Mouse (Mus musculus) G1E (cell line): ENCODE results near the gene Ttc39a. TPM values are rescaled to one million over a fixed set of nuclear protein-coding genes. Genes with fewer than 3 reads are reported as not detected.

Experiments
- ATAC-seq: 2 replicates; pipeline ENCODE4 v1.8.0; 2016; ENCODE audit warnings: mild to moderate bottlenecking; ENCODE audit not compliant: insufficient number of reproducible peaks, poor library complexity, low FRiP score, severe bottlenecking; ENCODE audit errors: extremely low read depth
- DNase-seq: peaks from one replicate; pipeline ENCODE4 v3.0.0; 2012; ENCODE audit warnings: low spot score
- H3K27me3 ChIP-seq: 2 replicates; pipeline ENCODE4 v1.6.1; 2012; ENCODE audit warnings: mild to moderate bottlenecking, low read length, inconsistent platforms; ENCODE audit not compliant: insufficient read depth
- H3K36me3 ChIP-seq: replicated peaks from 2 replicates; pipeline ENCODE3; 2012; ENCODE audit warnings: mild to moderate bottlenecking, inconsistent platforms
- H3K4me1 ChIP-seq: 2 replicates; pipeline ENCODE4 v1.6.1; 2012; ENCODE audit warnings: low read depth, low read length, inconsistent platforms, mixed read lengths; ENCODE audit not compliant: insufficient read depth
- H3K4me3 ChIP-seq: 2 replicates; pipeline ENCODE4 v1.5.1; 2012; ENCODE audit warnings: low read depth, mild to moderate bottlenecking, inconsistent platforms, low read length, moderate library complexity, mixed read lengths
- H3K9me3 ChIP-seq: replicated peaks from 2 replicates; pipeline ENCODE4 v1.6.1; 2012; ENCODE audit warnings: inconsistent platforms
- CTCF ChIP-seq: IDR thresholded peaks from 2 replicates; pipeline ENCODE4 v1.5.1; 2012; ENCODE audit warnings: low read depth, low read length, inconsistent platforms, mixed read lengths
- GATA1 ChIP-seq: IDR thresholded peaks from 2 replicates; pipeline ENCODE4 v1.6.1; 2012; ENCODE audit warnings: borderline replicate concordance, low read length, inconsistent platforms, mixed read lengths
- GATA2 ChIP-seq: IDR thresholded peaks from 2 replicates; pipeline ENCODE4 v1.6.1; 2012; ENCODE audit warnings: low read depth, low read length, inconsistent platforms, borderline replicate concordance
- POLR2AphosphoS5 ChIP-seq: IDR thresholded peaks from 2 replicates; pipeline ENCODE4 v1.6.1; 2012; ENCODE audit warnings: low read depth, low read length, inconsistent platforms; ENCODE audit not compliant: insufficient replicate concordance
- TAL1 ChIP-seq: conservative IDR thresholded peaks from 2 replicates; pipeline ENCODE4 v1.6.1; 2012; ENCODE audit warnings: low read depth, low read length, inconsistent platforms, mixed read lengths
- polyA plus RNA-seq: library from polyadenylated mRNA; stranded (reverse); fragments of >175 nt; gene quantifications from 2 replicates; pipeline ENCODE4 v1.2.3, GENCODE M21; 2012
- total RNA-seq, 2 experiments: library from RNA; stranded (forward) in 1 of 2; stranded (reverse) in 1 of 2; fragments of 200-1000 nt in 1 of 2; fragments of >200 nt in 1 of 2; fragmentation: Nextera tagmentation in 1 of 2; gene quantifications; 2 replicates each; pipeline ENCODE4 v1.2.3; 2014 to 2017

Ttc39a gene
- total and polyA plus RNA-seq, 3 experiments, result 28.9 to 50.2 (median 40.4) TPM

DNA sequence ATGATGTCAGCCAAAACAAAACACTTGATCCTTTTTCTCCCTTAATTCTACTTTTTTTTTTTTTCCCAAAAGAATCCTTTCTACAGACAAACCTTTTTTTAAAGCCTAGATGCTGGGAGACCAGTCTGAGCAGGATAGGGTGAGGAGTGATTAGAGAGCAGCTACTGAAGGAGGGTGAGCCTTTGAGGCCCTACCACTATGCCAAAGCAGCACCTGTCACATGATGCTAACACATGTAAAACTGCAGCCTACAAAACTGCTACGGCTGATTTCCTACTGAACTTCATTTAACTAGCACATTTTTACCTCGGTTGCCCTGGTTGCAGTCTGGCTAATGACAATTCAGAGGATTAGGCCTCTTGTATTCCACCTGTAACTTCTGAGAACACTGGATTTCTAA lies 38.5 kb downstream of the Ttc39a start:
- no peak for TF ChIP-seq POLR2AphosphoS5
- no peak for TF ChIP-seq GATA1
- no peak for TF ChIP-seq TAL1
- no peak for TF ChIP-seq GATA2
- no peak for TF ChIP-seq CTCF
- no peaks in the 10 kb centered on the region for H3K27me3 ChIP-seq
- DNase-seq, result no peak
- ATAC-seq, result peak; percentile 22; the same call in 1 of the 2 replicates
- peaks cover 78% of the 10 kb centered on the region for H3K4me1 ChIP-seq
- no peaks in the 10 kb centered on the region for H3K9me3 ChIP-seq
- H3K36me3 ChIP-seq, result peaks cover 51% of the 10 kb centered on the region
- no peak overlapping the region; the same call in 1 of the 2 replicates for H3K4me3 ChIP-seq

GRCm38 (mm10) chr4:109445397-109445796 lies 39.0 kb downstream of the Ttc39a start:
- ATAC-seq (peak; percentile 93), DNase-seq (peak; percentile 66)
- H3K9me3 ChIP-seq, result no peaks in the 10 kb centered on the region
- H3K27me3 ChIP-seq, result no peaks in the 10 kb centered on the region
- H3K4me1 ChIP-seq, result peaks cover 74% of the 10 kb centered on the region
- H3K36me3 ChIP-seq, result peaks cover 49% of the 10 kb centered on the region
- H3K4me3 ChIP-seq, result peak overlapping the region; percentile 20; the same call in 1 of the 2 replicates
- TF ChIP-seq GATA1 (no peak), POLR2AphosphoS5 (no peak), GATA2 (no peak), CTCF (no peak), TAL1 (peak; percentile 91)

- Histone ChIP-seq H3K27me3 (no peaks in the 10 kb centered on the region), H3K36me3 (peaks cover 49% of the 10 kb centered on the region), H3K9me3 (no peaks in the 10 kb centered on the region), H3K4me1 (peaks cover 74% of the 10 kb centered on the region), H3K4me3 (no peak overlapping the region)
- peak; percentile 41; the same call in 1 of the 2 replicates for ATAC-seq
- DNase-seq, result no peak
- TF ChIP-seq CTCF (no peak), POLR2AphosphoS5 (no peak), GATA1 (no peak), GATA2 (no peak), TAL1 (no peak)
These were observed 39.5 kb downstream of the Ttc39a start for GRCm38 (mm10) chr4:109445956-109446355.

DNA sequence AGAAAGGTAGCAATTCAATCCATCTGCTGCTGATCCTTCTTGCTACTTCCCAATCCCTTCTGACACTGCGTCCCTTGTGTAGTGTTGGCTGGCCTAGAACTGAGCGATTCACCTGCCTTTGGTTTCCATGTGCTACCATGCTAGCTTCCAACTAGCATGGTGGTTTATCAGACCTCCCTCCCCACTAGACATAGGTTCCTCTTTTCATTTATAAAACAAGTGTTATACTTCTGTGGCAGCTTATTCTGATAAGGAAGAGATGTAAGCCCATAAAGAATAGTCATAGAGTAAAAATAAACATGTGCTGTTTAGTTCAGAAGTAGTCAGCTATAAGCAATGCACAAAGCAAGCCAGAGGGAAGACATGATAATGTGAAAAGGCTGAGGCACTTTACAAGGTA lies 42.1 kb downstream of the Ttc39a start:
- Histone ChIP-seq H3K36me3 (peaks cover 35% of the 10 kb centered on the region), H3K4me1 (peaks cover 65% of the 10 kb centered on the region), H3K9me3 (no peaks in the 10 kb centered on the region), H3K27me3 (no peaks in the 10 kb centered on the region), H3K4me3 (no peak overlapping the region)
- ATAC-seq, result no peak
- no peak for TF ChIP-seq GATA2
- TF ChIP-seq TAL1, result no peak
- TF ChIP-seq POLR2AphosphoS5, result no peak
- TF ChIP-seq GATA1, result no peak
- TF ChIP-seq CTCF, result no peak
- no peak for DNase-seq

DNA sequence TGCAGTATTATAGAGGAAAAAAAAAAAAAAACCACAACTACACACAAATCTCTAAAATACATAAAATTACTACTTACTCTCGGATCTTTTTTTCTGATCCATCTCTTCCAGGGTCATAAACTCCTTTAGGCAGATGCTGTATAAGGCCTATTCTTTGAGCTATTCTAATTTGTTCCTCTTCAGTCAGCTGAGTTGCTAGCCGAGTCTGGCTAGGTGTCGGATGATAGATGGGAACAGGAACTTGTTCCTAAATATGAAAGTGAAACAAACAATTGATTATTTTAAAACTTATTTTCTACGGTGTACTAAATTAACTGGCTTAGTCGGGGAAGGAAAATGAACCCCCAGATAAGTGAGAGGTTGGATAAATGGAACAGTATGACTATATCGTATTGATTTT lies 50.4 kb downstream of the Ttc39a start:
- H3K36me3 ChIP-seq, result peaks cover 20% of the 10 kb centered on the region
- H3K4me1 ChIP-seq, result peaks cover 7% of the 10 kb centered on the region; the same call in 1 of the 2 replicates
- TF ChIP-seq POLR2AphosphoS5 (no peak), GATA2 (no peak), GATA1 (no peak), TAL1 (no peak), CTCF (no peak)
- DNase-seq (no peak), ATAC-seq (no peak)
- H3K27me3 ChIP-seq, result no peaks in the 10 kb centered on the region
- H3K4me3 ChIP-seq, result no peak overlapping the region
- no peaks in the 10 kb centered on the region for H3K9me3 ChIP-seq

- no peak for TF ChIP-seq POLR2AphosphoS5
- no peak for TF ChIP-seq TAL1
- no peak for TF ChIP-seq GATA2
- no peak for TF ChIP-seq GATA1
- TF ChIP-seq CTCF, result no peak
- ATAC-seq, result no peak
- peaks cover 11% of the 10 kb centered on the region; the same call in 1 of the 2 replicates for H3K4me1 ChIP-seq
These were observed 54.2 kb downstream of the Ttc39a start for GRCm38 (mm10) chr4:109460421-109461179.

More at GRCm38 (mm10) chr4:109460421-109461179, 54.2 kb downstream of the Ttc39a start:
- DNase-seq, result no peak
- Histone ChIP-seq H3K9me3 (no peaks in the 10 kb centered on the region), H3K36me3 (peaks cover 4% of the 10 kb centered on the region), H3K4me3 (no peak overlapping the region), H3K27me3 (no peaks in the 10 kb centered on the region)
